In the genomic region with DNA sequence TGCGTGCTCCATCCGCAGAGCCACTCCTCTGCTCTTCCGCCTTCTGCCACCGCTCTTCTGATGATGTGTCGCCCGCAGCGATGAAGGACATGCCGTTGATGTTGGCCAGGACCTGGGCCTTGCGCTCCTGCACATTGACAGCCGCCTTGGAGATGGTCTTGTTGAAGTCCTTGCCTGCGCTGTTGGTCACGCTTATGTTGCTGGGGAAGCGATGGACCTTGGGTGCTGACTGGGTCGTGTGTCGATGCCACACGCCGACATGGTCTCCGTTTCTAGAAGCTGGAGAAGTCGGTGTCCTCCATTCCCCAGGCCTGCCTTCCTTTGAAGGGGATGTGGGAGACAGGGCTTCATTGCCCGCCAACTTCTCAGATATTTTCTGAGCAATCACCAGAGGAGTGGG, we compare ENCODE assay signal across 8 mouse cellular contexts. TPM values are rescaled to one million over a fixed set of nuclear protein-coding genes. Genes with fewer than 3 reads are reported as not detected.
A peak's percentile ranks its signal among the peaks of the same experiment; 100 is the strongest.
DNase-seq lines count a peak whose midpoint lies in the region; ATAC-seq lines count a peak whose summit lies in the region.

No protein-coding gene starts in this region.

- 31% methylated on average over 20 of the region's 20 CpGs for WGBS in neural tube, embryonic 11.5 days
- 44% methylated on average over 20 of the region's 20 CpGs for WGBS in forebrain, embryonic 15.5 days
- WGBS in limb, embryonic 13.5 days: 39% methylated on average over 20 of the region's 20 CpGs
- WGBS in stomach, embryonic 14.5 days: 40% methylated on average over 20 of the region's 20 CpGs

- peak overlapping the region; percentile 53 for H3K9ac ChIP-seq in neural tube, embryonic 11.5 days (ENCODE audit: low read length)
- peak overlapping the region; percentile 40 for H3K9ac ChIP-seq in forebrain, embryonic 15.5 days (replicated peaks)
- H3K9ac ChIP-seq in limb, embryonic 13.5 days: peak overlapping the region; percentile 68
- H3K9ac ChIP-seq in stomach, embryonic 14.5 days (replicated peaks; ENCODE audit: low read depth, low read length): peak overlapping the region; percentile 33; the same call in 1 of the 2 replicates

- H3K4me3 ChIP-seq in neural tube, embryonic 11.5 days (ENCODE audit: low read depth, low read length): peak overlapping the region; percentile 43
- peak overlapping the region; percentile 44 for H3K4me3 ChIP-seq in forebrain, embryonic 15.5 days
- H3K4me3 ChIP-seq in limb, embryonic 13.5 days: peak overlapping the region; percentile 54
- H3K4me3 ChIP-seq in stomach, embryonic 14.5 days (ENCODE audit: low read depth, low read length): peak overlapping the region; percentile 37

- H3K4me1 ChIP-seq in neural tube, embryonic 11.5 days (ENCODE audit: control insufficient read depth, insufficient read depth, low read length): 0 out of 2 replicates have a peak, but pooled peaks cover 3% of the 10 kb centered on the region
- peaks cover 9% of the 10 kb centered on the region; the same call in 1 of the 2 replicates for H3K4me1 ChIP-seq in forebrain, embryonic 15.5 days
- H3K4me1 ChIP-seq in limb, embryonic 13.5 days: peaks cover 29% of the 10 kb centered on the region
- H3K4me1 ChIP-seq in stomach, embryonic 14.5 days (ENCODE audit: control insufficient read depth, insufficient read depth, low read length): peaks cover 14% of the 10 kb centered on the region; the same call in 1 of the 2 replicates

- H3K9me3 ChIP-seq in neural tube, embryonic 11.5 days (ENCODE audit: control insufficient read depth, low read length): no peaks in the 10 kb centered on the region
- H3K9me3 ChIP-seq in forebrain, embryonic 15.5 days: no peaks in the 10 kb centered on the region
- no peaks in the 10 kb centered on the region for H3K9me3 ChIP-seq in limb, embryonic 13.5 days
- H3K9me3 ChIP-seq in stomach, embryonic 14.5 days (ENCODE audit: control insufficient read depth, low read depth, low read length): no peaks in the 10 kb centered on the region

- peaks cover 11% of the 10 kb centered on the region for H3K27me3 ChIP-seq in neural tube, embryonic 11.5 days (ENCODE audit: control insufficient read depth, insufficient read depth, low read length)
- no peaks in the 10 kb centered on the region for H3K27me3 ChIP-seq in forebrain, embryonic 15.5 days
- H3K27me3 ChIP-seq in limb, embryonic 13.5 days: peaks cover 41% of the 10 kb centered on the region
- no peaks in the 10 kb centered on the region for H3K27me3 ChIP-seq in stomach, embryonic 14.5 days (ENCODE audit: control insufficient read depth, insufficient read depth, low read length)

- no peak for DNase-seq in neural tube, embryonic 11.5 days (ENCODE audit: low spot score)
- DNase-seq in neural tube, embryonic 10.5 days (ENCODE audit: extremely low spot score, low spot score): no peak
- no peak for DNase-seq in adipocyte (ENCODE audit: low spot score)
- DNase-seq in gastrocnemius, postnatal 25 days: no peak
- no peak for DNase-seq in cerebellum, adult 9-10 months

- ATAC-seq in neural tube, embryonic 11.5 days (ENCODE audit: insufficient read depth, low FRiP score, low TSS enrichment): no peak
- no peak for ATAC-seq in forebrain, embryonic 15.5 days (replicated peaks)
- 0 out of 2 replicates have a peak, but pooled peaks have one; percentile 4 for ATAC-seq in limb, embryonic 13.5 days (ENCODE audit: low FRiP score, low read depth)
- ATAC-seq in stomach, embryonic 14.5 days (ENCODE audit: insufficient number of reproducible peaks, insufficient read depth, low FRiP score, low read depth): no peak; the same call in 1 of the 2 replicates

- H3K4me2 ChIP-seq in neural tube, embryonic 11.5 days (ENCODE audit: low read depth): peak overlapping the region; percentile 89
- H3K4me2 ChIP-seq in forebrain, embryonic 15.5 days (replicated peaks): peak overlapping the region; percentile 91
- H3K4me2 ChIP-seq in limb, embryonic 13.5 days (replicated peaks): peak overlapping the region; percentile 93
- peak overlapping the region; percentile 77 for H3K4me2 ChIP-seq in stomach, embryonic 14.5 days (replicated peaks; ENCODE audit: low read depth, low read length)

- no peak overlapping the region for H3K27ac ChIP-seq in neural tube, embryonic 11.5 days (ENCODE audit: low read depth, low read length)
- H3K27ac ChIP-seq in forebrain, embryonic 15.5 days (replicated peaks): no peak overlapping the region
- no peak overlapping the region for H3K27ac ChIP-seq in limb, embryonic 13.5 days
- no peak overlapping the region for H3K27ac ChIP-seq in stomach, embryonic 14.5 days (ENCODE audit: low read length)

- no peaks in the 10 kb centered on the region for H3K36me3 ChIP-seq in neural tube, embryonic 11.5 days (ENCODE audit: control insufficient read depth, insufficient read depth, low read length)
- H3K36me3 ChIP-seq in forebrain, embryonic 15.5 days: no peaks in the 10 kb centered on the region
- H3K36me3 ChIP-seq in limb, embryonic 13.5 days: no peaks in the 10 kb centered on the region
- H3K36me3 ChIP-seq in stomach, embryonic 14.5 days (ENCODE audit: control insufficient read depth, insufficient read depth, low read length): no peaks in the 10 kb centered on the region

RNA-seq across cellular contexts. Expression of gene Proser2, which starts 29.3 kb away (rescaled TPM):
- 3.2 and 3.5 TPM in 2 replicates for polyA plus RNA-seq in neural tube, embryonic 11.5 days (2014; fragmentation: Nextera tagmentation; extraction: Ambion mirVana)
- polyA plus RNA-seq in forebrain, embryonic 15.5 days (2015; fragmentation: Nextera tagmentation; extraction: Ambion mirVana): 3.3 and 3.6 TPM in 2 replicates
- 6.8 and 8.8 TPM in 2 replicates for polyA plus RNA-seq in limb, embryonic 13.5 days (2015; fragmentation: Nextera tagmentation; extraction: Ambion mirVana)
- 17.6 and 17.7 TPM in 2 replicates for polyA plus RNA-seq in stomach, embryonic 14.5 days (2014; fragmentation: Nextera tagmentation; extraction: Ambion mirVana)
- total RNA-seq in gastrocnemius, postnatal 25 days (2021): under 1 TPM; 0.43 to 0.97 TPM
